Mouse (Mus musculus) myocyte (in vitro differentiated cells): ENCODE measurements at regions not wholly inside any gene's neighbourhood (a gene's known extent, or its start where the extent isn't known, plus 50 kb on each side); places are given as distances from the start of the nearest gene placed in this dataset.

Source experiments
- E2F4 ChIP-seq: IDR thresholded peaks from one replicate; pipeline ENCODE4 v1.6.1; 2011; ENCODE audit warnings: mild to moderate bottlenecking, control low read depth, moderate library complexity; ENCODE audit not compliant: insufficient read depth
- MYOG ChIP-seq, 3 experiments: IDR thresholded peaks; one replicate each; pipeline ENCODE4 v1.6.1; 2011; ENCODE audit warnings: control low read depth in 2 of 3, low read depth in 2 of 3, mild to moderate bottlenecking in 2 of 3; ENCODE audit not compliant: insufficient read length in 2 of 3, control insufficient read depth in 1 of 3, insufficient read depth in 1 of 3
- POLR2A ChIP-seq: IDR thresholded peaks from one replicate; pipeline ENCODE4 v1.6.1; 2011; ENCODE audit warnings: low read depth, mild to moderate bottlenecking, control low read depth, moderate library complexity; ENCODE audit not compliant: insufficient read length
- POLR2AphosphoS2 ChIP-seq: IDR thresholded peaks from one replicate; pipeline ENCODE4 v1.6.1; 2011; ENCODE audit warnings: low read depth, control low read depth; ENCODE audit not compliant: insufficient read length
- TCF3 ChIP-seq: IDR thresholded peaks from one replicate; pipeline ENCODE4 v1.6.1; 2011; ENCODE audit warnings: low read depth, control low read depth; ENCODE audit not compliant: insufficient read length

DNA sequence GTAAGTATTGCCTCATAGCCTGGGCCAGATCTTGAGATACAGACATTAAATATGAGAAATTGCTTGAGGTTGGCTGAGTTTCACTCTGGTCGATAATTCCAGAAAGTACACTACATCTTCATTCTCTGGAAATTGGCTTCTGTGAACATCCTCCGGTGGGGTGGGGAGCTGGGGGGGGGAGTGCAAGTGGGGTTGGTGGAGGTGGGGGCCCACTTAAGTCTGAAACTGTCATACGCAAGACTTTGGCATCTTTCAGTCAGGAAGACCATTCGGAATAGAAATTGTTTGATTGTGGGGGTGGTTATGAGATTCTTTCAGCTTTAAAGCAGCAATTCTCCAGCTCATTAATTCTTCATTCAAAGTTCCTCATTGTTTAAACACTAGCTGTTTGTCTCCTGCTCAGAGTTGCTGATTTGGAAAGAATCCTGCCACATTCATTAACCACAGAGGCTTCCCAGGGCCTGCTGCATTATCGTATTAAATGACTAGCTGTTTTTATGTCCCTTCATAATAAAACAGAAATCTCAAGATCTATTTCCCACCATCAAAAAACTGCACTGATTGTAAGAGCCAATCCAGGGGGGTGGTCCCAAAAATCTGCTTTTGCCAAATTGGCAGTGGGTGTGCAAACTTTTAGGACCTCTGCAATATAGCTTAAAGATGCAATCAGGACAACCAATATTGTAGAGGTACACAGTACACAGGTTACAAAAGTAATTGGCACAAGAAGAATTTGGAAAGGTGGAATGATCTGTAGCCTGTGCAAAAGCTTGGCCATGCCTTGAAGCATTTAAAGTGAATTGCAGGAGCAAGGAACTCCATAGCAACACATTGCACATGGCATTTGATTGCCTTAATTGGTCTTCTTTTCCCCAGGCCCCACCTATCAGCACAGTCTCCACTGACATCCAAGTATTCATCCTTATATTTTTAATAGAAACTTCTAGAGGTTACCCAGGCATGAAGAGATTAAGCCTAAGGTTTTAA lies 532.2 kb downstream of the Epm2a start:
- no peak for TF ChIP-seq POLR2A
- TF ChIP-seq E2F4 = no peak
- no peak for TF ChIP-seq TCF3
- no peak for TF ChIP-seq MYOG (IDR thresholded peaks at IDR 0.05; ENCODE audit: control insufficient read depth in 1 of 3, insufficient read depth in 1 of 3, insufficient read length in 2 of 3, low read depth in 2 of 3)
- TF ChIP-seq POLR2AphosphoS2 = no peak
